Mouse (Mus musculus) neural tube, embryonic 11.5 days (tissue): ENCODE results near the gene Fcer2a. TPM values are rescaled to one million over a fixed set of nuclear protein-coding genes. Genes with fewer than 3 reads are reported as not detected.

ENCODE experiments used
- ATAC-seq: fragments of 200-750 bp; cut with Nextera tagmentation; 2 replicates; pipeline ENCODE4 v1.8.0; 2017; ENCODE audit warnings: moderate number of reproducible peaks, mild to moderate bottlenecking, moderate TSS enrichment, moderate library complexity; ENCODE audit not compliant: insufficient read depth, low FRiP score, low TSS enrichment
- DNase-seq: peaks from one replicate; pipeline ENCODE4 v3.0.0-alpha.2; 2015; ENCODE audit warnings: low spot score
- H3K27ac ChIP-seq: fragments of 300-500 bp; sonication (generic); 2 replicates; pipeline ENCODE4 v1.5.1; 2014; ENCODE audit warnings: low read depth, mild to moderate bottlenecking, low read length
- H3K27me3 ChIP-seq: fragments of 300-500 bp; sonication (generic); 2 replicates; pipeline ENCODE4 v1.6.1; 2014; ENCODE audit warnings: mild to moderate bottlenecking, low read length, mixed read lengths; ENCODE audit not compliant: control insufficient read depth, insufficient read depth
- H3K36me3 ChIP-seq: fragments of 300-500 bp; sonication (generic); 2 replicates; pipeline ENCODE4 v1.6.1; 2014; ENCODE audit warnings: mild to moderate bottlenecking, low read length, moderate library complexity, mixed read lengths; ENCODE audit not compliant: control insufficient read depth, insufficient read depth
- H3K4me1 ChIP-seq: fragments of 300-500 bp; sonication (generic); 2 replicates; pipeline ENCODE4 v1.6.1; 2014; ENCODE audit warnings: low read length, mixed read lengths; ENCODE audit not compliant: control insufficient read depth, insufficient read depth
- H3K4me2 ChIP-seq: fragments of 300-500 bp; sonication (generic); 2 replicates; pipeline ENCODE4 v1.6.1; 2014; ENCODE audit warnings: low read depth, mild to moderate bottlenecking, moderate library complexity
- H3K4me3 ChIP-seq: fragments of 300-500 bp; sonication (generic); 2 replicates; pipeline ENCODE4 v1.5.1; 2014; ENCODE audit warnings: low read depth, low read length
- H3K9ac ChIP-seq: fragments of 300-500 bp; sonication (generic); 2 replicates; pipeline ENCODE4 v1.6.1; 2014; ENCODE audit warnings: mild to moderate bottlenecking, low read length
- H3K9me3 ChIP-seq: fragments of 300-500 bp; sonication (generic); 2 replicates; pipeline ENCODE4 v1.6.1; 2016; ENCODE audit warnings: low read length; ENCODE audit not compliant: control insufficient read depth
- WGBS: fragments of 180-500 bp; shearing (Covaris S2); extraction: QIAGEN DNeasy Blood & Tissue Kit; methylation state at CpG from one replicate; pipeline ENCODE4 v1.1.7; 2014; 5-methylcytosine and 5-hydroxymethylcytosine counted together
- polyA plus RNA-seq: library from polyadenylated mRNA; unstranded; fragments of >200 nt; fragmentation: Nextera tagmentation; extraction: Ambion mirVana; gene quantifications from 2 replicates; pipeline ENCODE4 v1.2.1, GENCODE M21; 2014

Fcer2a gene
- polyA plus RNA-seq, 1 experiment from 2014 or later, result 0.24 TPM

DNA sequence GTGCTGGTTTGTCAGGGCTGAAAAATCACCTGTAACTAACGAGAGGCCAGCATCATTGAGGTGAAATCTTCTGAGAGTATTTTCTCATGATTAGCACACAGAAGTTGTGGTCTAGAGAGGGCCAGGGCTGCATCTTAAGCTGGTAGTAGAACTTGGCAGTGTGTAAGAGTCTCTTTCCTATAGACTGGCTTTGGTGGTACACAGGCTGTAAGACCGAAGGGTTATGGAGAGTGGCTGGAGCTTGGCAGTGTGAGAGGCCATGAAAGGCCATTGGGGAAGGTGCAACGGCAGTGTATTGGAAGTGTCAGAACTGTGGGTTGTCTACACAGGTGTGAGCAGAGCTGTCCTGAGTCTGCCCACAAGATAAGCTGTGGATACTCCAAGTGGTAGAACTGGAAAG, 16.3 kb upstream of the Fcer2a start:
- WGBS, result 81% methylated on average over 3 of the region's 3 CpGs
- Histone ChIP-seq H3K4me1 (no peaks in the 10 kb centered on the region), H3K9ac (no peak overlapping the region), H3K4me3 (no peak overlapping the region), H3K9me3 (no peaks in the 10 kb centered on the region), H3K27me3 (no peaks in the 10 kb centered on the region), H3K4me2 (no peak overlapping the region), H3K36me3 (no peaks in the 10 kb centered on the region), H3K27ac (no peak overlapping the region)
- ATAC-seq (no peak), DNase-seq (no peak)

DNA sequence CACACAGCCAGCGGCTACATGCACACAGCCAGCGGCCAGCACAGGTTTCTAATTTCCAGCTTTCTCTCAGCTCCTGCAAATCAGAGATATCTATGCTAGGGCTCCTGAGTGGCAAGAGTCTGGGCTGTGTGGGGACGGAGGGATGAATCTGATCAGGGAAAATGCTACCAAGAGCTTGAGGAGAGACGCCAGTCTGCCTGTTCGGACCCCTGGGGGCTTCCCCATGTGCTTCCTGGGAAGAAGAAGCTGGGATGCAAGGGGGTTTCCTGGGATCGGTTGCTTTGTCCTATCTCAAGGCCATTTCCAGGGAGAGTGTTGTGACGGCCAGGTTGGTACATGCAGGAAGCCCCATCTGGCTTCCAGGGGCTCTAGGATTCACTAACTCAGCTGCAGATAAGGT, 13.6 kb upstream of the Fcer2a start:
- 69% methylated on average over 7 of the region's 7 CpGs for WGBS
- no peaks in the 10 kb centered on the region for H3K9me3 ChIP-seq
- no peaks in the 10 kb centered on the region for H3K4me1 ChIP-seq
- no peak for DNase-seq
- no peak for ATAC-seq
- H3K4me2 ChIP-seq, result no peak overlapping the region
- no peaks in the 10 kb centered on the region for H3K27me3 ChIP-seq
- H3K9ac ChIP-seq, result no peak overlapping the region
- no peaks in the 10 kb centered on the region for H3K36me3 ChIP-seq
- H3K4me3 ChIP-seq, result no peak overlapping the region
- H3K27ac ChIP-seq, result no peak overlapping the region

DNA sequence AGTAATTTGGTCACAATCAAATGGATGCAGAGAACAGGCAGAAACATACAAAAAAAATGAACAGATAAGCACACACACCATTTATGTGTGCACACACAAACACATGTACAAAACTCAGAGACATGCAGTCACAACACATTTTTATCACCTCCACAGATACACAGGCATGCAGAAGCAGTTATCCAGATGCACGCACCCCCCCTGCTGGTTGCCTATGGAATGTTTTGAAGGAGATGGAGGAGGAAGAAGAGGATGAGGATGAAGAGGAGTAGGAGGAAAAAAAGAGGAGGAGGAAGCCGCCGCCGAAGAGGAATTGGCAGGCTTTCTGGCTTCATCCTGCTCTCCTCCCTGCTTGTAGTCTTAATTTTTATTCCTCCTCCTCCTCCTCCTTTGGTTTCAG, 11.7 kb upstream of the Fcer2a start:
- 72% methylated on average over 4 of the region's 4 CpGs for WGBS
- no peak for ATAC-seq
- no peak overlapping the region for H3K9ac ChIP-seq
- no peak for DNase-seq
- H3K27me3 ChIP-seq, result no peaks in the 10 kb centered on the region
- H3K36me3 ChIP-seq, result no peaks in the 10 kb centered on the region
- H3K9me3 ChIP-seq, result no peaks in the 10 kb centered on the region
- no peaks in the 10 kb centered on the region for H3K4me1 ChIP-seq
- H3K27ac ChIP-seq, result no peak overlapping the region
- no peak overlapping the region for H3K4me3 ChIP-seq
- H3K4me2 ChIP-seq, result no peak overlapping the region

DNA sequence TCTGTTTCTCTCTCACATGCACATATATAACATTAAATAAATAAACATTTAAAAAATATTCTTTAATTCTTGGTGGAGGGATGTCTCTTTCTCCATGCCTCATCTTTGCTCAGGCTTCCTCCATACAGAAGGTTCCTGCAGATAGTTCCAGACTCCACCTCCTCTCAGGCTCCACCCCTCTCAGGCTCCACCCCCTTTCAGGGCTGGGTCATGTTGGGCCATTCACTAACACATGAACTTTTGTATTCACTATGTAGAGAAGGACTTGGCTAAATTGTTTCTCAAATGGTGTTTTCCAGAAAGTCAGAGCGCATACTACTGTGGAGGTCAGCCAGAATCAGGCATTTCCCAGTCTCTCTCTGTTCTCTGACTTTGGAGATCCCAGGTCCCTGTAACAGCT, 7.5 kb upstream of the Fcer2a start:
- H3K9ac ChIP-seq, result no peak overlapping the region
- H3K36me3 ChIP-seq, result no peaks in the 10 kb centered on the region
- H3K4me2 ChIP-seq, result no peak overlapping the region
- no peaks in the 10 kb centered on the region for H3K4me1 ChIP-seq
- WGBS, result 96% methylated on average over 1 of the region's 1 CpGs
- no peak overlapping the region for H3K4me3 ChIP-seq
- no peaks in the 10 kb centered on the region for H3K9me3 ChIP-seq
- no peak for DNase-seq
- H3K27ac ChIP-seq, result no peak overlapping the region
- ATAC-seq, result no peak
- H3K27me3 ChIP-seq, result no peaks in the 10 kb centered on the region

DNA sequence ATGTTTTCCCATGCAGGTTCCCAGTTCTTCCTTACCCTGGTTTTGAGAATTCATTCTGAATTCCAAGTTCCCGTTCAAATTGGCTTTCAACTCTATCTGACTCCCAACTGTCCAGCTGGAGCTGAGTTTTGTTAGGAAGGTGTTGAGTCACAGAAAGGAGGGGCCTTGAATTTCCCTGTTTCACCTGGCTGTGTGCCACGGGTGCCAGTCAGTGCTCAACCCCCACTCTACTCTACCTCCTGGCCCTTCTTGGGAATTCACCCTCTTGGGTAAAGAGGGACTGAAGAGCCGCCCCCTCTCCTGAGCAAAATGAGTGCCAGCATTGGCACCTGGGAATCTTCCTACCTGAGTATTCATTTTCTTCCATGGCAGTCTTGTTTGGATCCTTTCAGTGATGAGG, 3.2 kb downstream of the Fcer2a start:
- no peaks in the 10 kb centered on the region for H3K4me1 ChIP-seq
- H3K27ac ChIP-seq, result no peak overlapping the region
- H3K36me3 ChIP-seq, result no peaks in the 10 kb centered on the region
- WGBS, result 74% methylated on average over 3 of the region's 3 CpGs
- DNase-seq (no peak), ATAC-seq (no peak)
- no peak overlapping the region for H3K4me2 ChIP-seq
- H3K9ac ChIP-seq, result no peak overlapping the region
- H3K27me3 ChIP-seq, result no peaks in the 10 kb centered on the region
- no peak overlapping the region for H3K4me3 ChIP-seq
- no peaks in the 10 kb centered on the region for H3K9me3 ChIP-seq

DNA sequence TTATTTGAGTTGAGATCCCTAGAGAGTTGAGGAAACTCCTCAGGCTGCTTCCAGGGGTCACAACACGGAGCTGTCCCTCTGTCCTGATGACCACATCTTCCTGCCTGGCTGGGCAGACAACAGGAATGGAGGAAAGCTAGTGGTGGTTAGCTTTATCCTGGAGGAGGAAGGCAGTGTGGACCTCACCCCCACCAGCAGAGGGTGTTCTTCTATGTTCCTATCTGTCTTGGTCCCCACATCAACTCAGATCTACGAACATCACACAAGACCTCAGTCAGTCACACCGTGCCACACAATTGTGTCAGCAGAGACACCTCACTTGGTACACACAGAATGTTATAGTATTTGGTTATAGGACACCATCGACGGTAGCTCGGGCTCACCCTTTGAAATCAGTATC, 6.4 kb downstream of the Fcer2a start:
- 80% methylated on average over 6 of the region's 6 CpGs for WGBS
- ATAC-seq (no peak), DNase-seq (no peak)
- Histone ChIP-seq H3K4me2 (no peak overlapping the region), H3K9ac (no peak overlapping the region), H3K4me3 (no peak overlapping the region), H3K4me1 (no peaks in the 10 kb centered on the region), H3K9me3 (no peaks in the 10 kb centered on the region), H3K27ac (no peak overlapping the region), H3K27me3 (no peaks in the 10 kb centered on the region), H3K36me3 (no peaks in the 10 kb centered on the region)

DNA sequence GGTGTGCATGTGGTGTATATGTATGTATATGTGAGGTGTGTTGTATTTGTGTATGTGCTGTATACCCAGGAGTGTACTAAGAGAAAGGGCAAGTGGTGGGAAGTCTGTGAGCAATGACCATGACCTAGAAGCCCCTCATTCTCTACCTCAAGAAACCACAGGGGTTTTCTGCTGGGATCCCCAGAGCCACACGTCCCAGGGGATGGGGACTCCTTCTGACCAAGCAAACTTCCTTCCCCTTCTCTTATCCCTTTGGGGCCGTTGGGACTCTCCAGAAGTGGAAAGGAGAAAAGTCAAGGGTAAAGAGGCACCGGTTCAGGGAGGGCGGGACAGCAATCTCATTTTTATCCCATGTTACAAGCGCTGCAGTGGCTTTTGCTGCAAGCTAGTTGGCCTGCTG, 8.6 kb downstream of the Fcer2a start:
- Histone ChIP-seq H3K4me2 (no peak overlapping the region), H3K4me3 (no peak overlapping the region), H3K27me3 (no peaks in the 10 kb centered on the region), H3K36me3 (no peaks in the 10 kb centered on the region; the same call in 1 of the 2 replicates), H3K4me1 (no peaks in the 10 kb centered on the region), H3K27ac (no peak overlapping the region), H3K9ac (no peak overlapping the region), H3K9me3 (no peaks in the 10 kb centered on the region)
- ATAC-seq (no peak), DNase-seq (no peak)
- 65% methylated on average over 5 of the region's 5 CpGs for WGBS

DNA sequence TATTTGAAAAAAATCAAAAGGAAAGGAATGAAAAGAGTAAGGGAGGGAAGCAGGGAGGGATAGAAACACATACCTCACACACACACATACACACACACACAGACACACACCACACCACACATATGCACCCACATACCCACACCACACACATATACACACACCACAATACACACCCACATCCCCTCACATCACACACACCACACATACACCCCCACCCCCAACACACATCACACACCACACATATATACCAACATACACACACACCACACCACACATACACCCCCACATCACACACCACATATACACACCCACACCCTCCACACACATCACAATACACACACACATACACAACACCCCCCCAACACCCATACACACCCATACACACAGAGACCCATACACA, 9.4 kb downstream of the Fcer2a start:
- no peaks in the 10 kb centered on the region for H3K27me3 ChIP-seq
- H3K9ac ChIP-seq, result no peak overlapping the region
- H3K27ac ChIP-seq, result no peak overlapping the region
- no peaks in the 10 kb centered on the region for H3K4me1 ChIP-seq
- ATAC-seq (no peak), DNase-seq (no peak)
- peaks cover 3% of the 10 kb centered on the region for H3K36me3 ChIP-seq
- no peak overlapping the region for H3K4me3 ChIP-seq
- no peak overlapping the region for H3K4me2 ChIP-seq
- no peaks in the 10 kb centered on the region for H3K9me3 ChIP-seq

DNA sequence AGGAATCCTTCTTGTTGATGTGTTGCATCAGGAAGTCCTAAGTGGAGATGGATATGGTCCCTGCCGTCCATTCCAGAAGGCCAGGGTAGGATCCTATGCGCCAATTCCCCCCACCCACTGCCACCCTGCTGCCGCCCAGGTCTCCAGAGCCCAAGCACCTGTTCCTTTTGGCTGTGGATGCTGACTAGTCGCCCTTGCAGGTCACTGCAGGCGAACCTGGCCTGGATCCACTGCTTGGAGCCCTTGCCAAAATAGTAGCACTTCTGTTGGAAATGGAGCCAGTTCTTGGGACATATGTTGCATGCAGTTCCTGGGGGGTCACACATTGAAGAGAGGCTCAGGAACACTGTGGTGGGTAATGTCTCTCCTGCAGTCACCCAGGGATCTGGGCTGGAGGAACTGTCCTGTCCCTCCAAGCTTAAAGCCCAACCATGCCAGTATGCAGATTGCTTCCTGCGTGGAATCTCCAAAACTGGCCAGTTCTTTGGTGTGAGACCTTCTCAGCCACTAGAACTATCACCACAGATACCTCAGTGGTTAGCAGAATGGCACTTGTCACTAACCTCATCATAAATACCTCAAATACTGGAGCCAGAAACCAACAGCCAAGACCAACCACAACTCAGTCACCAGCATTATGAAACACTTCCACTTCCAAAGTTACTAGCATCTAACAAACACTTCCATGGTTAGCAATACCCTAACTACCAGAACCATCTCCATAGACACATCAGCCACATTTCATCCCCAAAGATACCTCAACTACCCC, 10.4 kb downstream of the Fcer2a start:
- Histone ChIP-seq H3K9ac (no peak overlapping the region), H3K27ac (no peak overlapping the region), H3K4me2 (no peak overlapping the region)

More for the DNA sequence above, 10.4 kb downstream of the Fcer2a start:
- H3K9me3 ChIP-seq, result no peaks in the 10 kb centered on the region
- DNase-seq, result no peak
- no peak for ATAC-seq
- H3K4me3 ChIP-seq, result no peak overlapping the region
- H3K36me3 ChIP-seq, result peaks cover 11% of the 10 kb centered on the region
- WGBS, result 69% methylated on average over 6 of the region's 6 CpGs
- H3K4me1 ChIP-seq, result no peaks in the 10 kb centered on the region
- H3K27me3 ChIP-seq, result no peaks in the 10 kb centered on the region
